Mouse (Mus musculus) kidney, adult 9 months (tissue): ENCODE data around the gene Wbp4.
"Not testable (repeated sequence)": the region's sequence is repeated elsewhere in the genome, so short reads cannot be mapped to it uniquely, and the experiment has no call there.

Experiments
- DNase-seq: peaks from one replicate; pipeline ENCODE4 v3.0.0; 2022

Gene Wbp4

GRCm38 (mm10) chr14:79506207-79506606 lies 24.9 kb upstream of the Wbp4 start:
- DNase-seq = no peak

GRCm38 (mm10) chr14:79504246-79505006 lies 23.1 kb upstream of the Wbp4 start:
- no peak for DNase-seq

GRCm38 (mm10) chr14:79503371-79504075 lies 22.2 kb upstream of the Wbp4 start:
- peak; percentile 59 for DNase-seq

GRCm38 (mm10) chr14:79500756-79501155 lies 19.4 kb upstream of the Wbp4 start:
- no peak for DNase-seq

- DNase-seq = no peak
Observed at GRCm38 (mm10) chr14:79499326-79499725, 18.0 kb upstream of the Wbp4 start.

- no peak for DNase-seq
Observed at GRCm38 (mm10) chr14:79494349-79494748, 13.0 kb upstream of the Wbp4 start.

- no peak for DNase-seq
Observed at GRCm38 (mm10) chr14:79490246-79490645, 8.9 kb upstream of the Wbp4 start.

- peak; percentile 61 for DNase-seq
Observed at GRCm38 (mm10) chr14:79489150-79489549, 7.8 kb upstream of the Wbp4 start.

- DNase-seq = peak; percentile 31
Observed at GRCm38 (mm10) chr14:79488531-79488930, 7.2 kb upstream of the Wbp4 start.

- DNase-seq = peak; percentile 91
Observed at GRCm38 (mm10) chr14:79486993-79487731, 5.8 kb upstream of the Wbp4 start.

GRCm38 (mm10) chr14:79486617-79486992 lies 5.3 kb upstream of the Wbp4 start:
- no peak for DNase-seq

GRCm38 (mm10) chr14:79483611-79484120 lies 2.3 kb upstream of the Wbp4 start:
- DNase-seq = peak; percentile 25

- DNase-seq = peak; percentile 54
Observed at GRCm38 (mm10) chr14:79482747-79483355, 1.5 kb upstream of the Wbp4 start.

- peak; percentile 70 for DNase-seq
Observed at GRCm38 (mm10) chr14:79482251-79482661, 936 bp upstream of the Wbp4 start.

- DNase-seq = peak; percentile 96
Observed at GRCm38 (mm10) chr14:79480624-79481338, 539 bp downstream of the Wbp4 start, which contains the start of gene Elf1. Gene Elf1, plus strand, starts transcription at chr14:79481194.

- no peak for DNase-seq
Observed at GRCm38 (mm10) chr14:79473384-79473783, 7.9 kb downstream of the Wbp4 start.

GRCm38 (mm10) chr14:79467621-79468020 lies 13.7 kb downstream of the Wbp4 start:
- peak; percentile 75 for DNase-seq

GRCm38 (mm10) chr14:79465623-79466022 lies 15.7 kb downstream of the Wbp4 start:
- no peak for DNase-seq

- DNase-seq = no peak
Observed at GRCm38 (mm10) chr14:79460988-79461387, 20.3 kb downstream of the Wbp4 start.

- no peak for DNase-seq
Observed at GRCm38 (mm10) chr14:79460401-79460800, 20.9 kb downstream of the Wbp4 start.

- not testable (repeated sequence) for DNase-seq
Observed at GRCm38 (mm10) chr14:79452591-79452934, 28.8 kb downstream of the Wbp4 start.
